Mouse (Mus musculus) midbrain, embryonic 15.5 days (tissue): ENCODE measurements at regions not wholly inside any gene's neighbourhood (a gene's known extent, or its start where the extent isn't known, plus 50 kb on each side); places are given as distances from the start of the nearest gene placed in this dataset.

Experiments
- ATAC-seq: fragments of 200-750 bp; cut with Nextera tagmentation; replicated peaks from 2 replicates; pipeline ENCODE4 v1.8.0; 2017; ENCODE audit warnings: moderate TSS enrichment
- H3K27ac ChIP-seq: fragments of 300-500 bp; sonication (generic); 2 replicates; pipeline ENCODE4 v1.5.1; 2015; ENCODE audit warnings: mild to moderate bottlenecking, inconsistent platforms
- H3K27me3 ChIP-seq: fragments of 300-500 bp; sonication (generic); replicated peaks from 2 replicates; pipeline ENCODE4 v1.6.1; 2015; ENCODE audit warnings: inconsistent platforms
- H3K36me3 ChIP-seq: fragments of 300-500 bp; sonication (generic); replicated peaks from 2 replicates; pipeline ENCODE4 v1.6.1; 2015; ENCODE audit warnings: inconsistent platforms
- H3K4me1 ChIP-seq: fragments of 300-500 bp; sonication (generic); 2 replicates; pipeline ENCODE4 v1.6.1; 2015; ENCODE audit warnings: inconsistent platforms
- H3K4me2 ChIP-seq: fragments of 300-500 bp; sonication (generic); 2 replicates; pipeline ENCODE4 v1.6.1; 2015; ENCODE audit warnings: inconsistent platforms, mild to moderate bottlenecking, moderate library complexity
- H3K4me3 ChIP-seq: fragments of 300-500 bp; sonication (generic); 2 replicates; pipeline ENCODE4 v1.5.1; 2015; ENCODE audit warnings: mild to moderate bottlenecking, inconsistent platforms
- H3K9ac ChIP-seq: fragments of 300-500 bp; sonication (generic); 2 replicates; pipeline ENCODE4 v1.6.1; 2015; ENCODE audit warnings: mild to moderate bottlenecking, inconsistent platforms
- H3K9me3 ChIP-seq: fragments of 300-500 bp; sonication (generic); 2 replicates; pipeline ENCODE4 v1.6.1; 2016; ENCODE audit warnings: inconsistent platforms
- WGBS: fragments of 180-500 bp; shearing (Covaris S2); methylation state at CpG from one replicate; pipeline ENCODE4 v1.1.7; 2015; ENCODE audit warnings: mixed read lengths; 5-methylcytosine and 5-hydroxymethylcytosine counted together

DNA sequence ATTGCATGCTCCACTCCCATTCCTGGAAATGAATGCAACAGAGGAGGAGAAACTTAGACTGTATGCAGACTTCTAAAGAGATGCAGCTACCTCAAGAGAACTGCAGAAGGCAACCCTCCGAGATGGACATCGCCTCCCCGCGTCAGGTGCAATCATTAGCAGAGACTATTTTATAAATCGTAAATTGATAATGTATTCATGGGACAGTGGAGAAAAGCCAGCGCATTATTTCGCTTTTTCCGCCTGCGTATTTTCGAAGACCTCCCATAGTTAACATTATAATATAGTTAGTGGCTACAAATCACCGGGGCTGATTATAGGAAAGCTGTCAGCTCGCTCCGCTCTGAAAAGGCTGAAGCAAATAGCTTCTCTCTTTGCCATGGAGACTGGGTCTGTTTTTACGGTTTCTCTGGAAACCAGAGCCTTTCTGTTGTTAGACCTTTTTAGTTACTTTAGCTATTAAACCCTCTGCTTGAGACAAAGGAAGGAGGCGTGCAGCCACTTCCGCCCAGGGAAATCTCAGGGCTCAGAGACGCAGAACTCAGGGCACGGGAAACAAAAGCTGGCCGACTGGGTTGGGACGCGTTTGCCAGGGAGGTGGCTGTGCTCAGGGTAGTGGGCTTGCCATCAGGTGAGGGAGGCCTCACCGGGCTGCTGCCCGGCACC lies 113.0 kb upstream of the A230072I06Rik start:
- peaks cover 21% of the 10 kb centered on the region for H3K27me3 ChIP-seq
- peak; percentile 50 for ATAC-seq
- peak overlapping the region; percentile 12; the same call in 1 of the 2 replicates for H3K9ac ChIP-seq
- 8% methylated on average over 23 of the region's 23 CpGs for WGBS
- no peaks in the 10 kb centered on the region for H3K9me3 ChIP-seq
- no peaks in the 10 kb centered on the region for H3K36me3 ChIP-seq
- H3K27ac ChIP-seq = peak overlapping the region; percentile 49
- peak overlapping the region; percentile 31 for H3K4me2 ChIP-seq
- H3K4me1 ChIP-seq = peaks cover 20% of the 10 kb centered on the region
- no peak overlapping the region for H3K4me3 ChIP-seq

DNA sequence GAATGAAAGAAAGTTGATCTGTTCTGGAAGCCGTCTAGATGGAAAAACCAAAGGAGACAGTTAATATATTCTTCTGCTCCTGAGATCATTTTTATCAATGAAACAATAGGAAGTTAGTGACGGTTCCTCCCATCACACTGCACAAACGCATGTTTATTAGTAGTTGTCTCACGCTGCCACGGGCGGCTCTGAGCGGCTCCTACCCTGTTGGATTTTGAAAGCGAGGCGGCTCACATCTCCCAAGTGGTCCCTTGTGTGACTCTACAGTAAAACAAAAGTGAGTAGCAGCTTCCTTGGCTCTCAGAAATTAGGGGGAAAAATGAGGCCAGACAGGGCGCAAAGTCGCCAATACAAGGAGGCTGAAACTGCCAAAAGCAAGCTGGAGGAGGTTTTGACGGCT lies 106.8 kb upstream of the A230072I06Rik start:
- H3K4me2 ChIP-seq = no peak overlapping the region
- H3K4me1 ChIP-seq = 0 out of 2 replicates have a peak, but pooled peaks cover 14% of the 10 kb centered on the region
- H3K4me3 ChIP-seq = no peak overlapping the region
- no peaks in the 10 kb centered on the region for H3K9me3 ChIP-seq
- peaks cover 2% of the 10 kb centered on the region; the same call in 1 of the 2 replicates for H3K27me3 ChIP-seq
- 48% methylated on average over 12 of the region's 12 CpGs for WGBS
- ATAC-seq = no peak
- no peaks in the 10 kb centered on the region for H3K36me3 ChIP-seq
- H3K9ac ChIP-seq = no peak overlapping the region
- no peak overlapping the region for H3K27ac ChIP-seq

DNA sequence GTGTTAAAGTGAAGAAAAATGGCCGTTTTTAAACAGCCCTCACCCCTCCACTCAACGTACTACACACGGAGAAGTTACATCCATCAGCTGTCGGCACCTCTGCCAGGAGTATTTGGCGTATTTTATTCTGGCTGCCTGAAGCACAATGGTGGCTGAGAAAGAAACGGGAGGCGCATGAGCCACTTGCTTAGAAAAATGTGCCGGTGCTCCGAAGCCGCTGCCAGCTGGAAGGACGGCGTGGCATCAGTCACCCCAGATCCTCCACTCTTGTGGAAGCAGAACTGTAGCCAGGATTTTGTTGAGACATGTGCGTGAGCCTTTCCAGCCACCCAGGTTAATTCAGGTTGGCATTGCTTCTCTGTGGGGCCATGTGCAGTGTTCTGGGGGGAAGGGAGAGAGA lies 103.1 kb upstream of the A230072I06Rik start:
- Histone ChIP-seq H3K4me1 (peaks cover 19% of the 10 kb centered on the region; the same call in 1 of the 2 replicates), H3K9me3 (no peaks in the 10 kb centered on the region), H3K27ac (no peak overlapping the region), H3K27me3 (no peaks in the 10 kb centered on the region), H3K36me3 (no peaks in the 10 kb centered on the region), H3K4me2 (no peak overlapping the region), H3K9ac (no peak overlapping the region), H3K4me3 (no peak overlapping the region)
- ATAC-seq = no peak
- WGBS = 73% methylated on average over 13 of the region's 13 CpGs

GRCm38 (mm10) chr8:12184666-12185065 lies 94.0 kb upstream of the A230072I06Rik start:
- ATAC-seq = no peak
- Histone ChIP-seq H3K9ac (no peak overlapping the region), H3K36me3 (no peaks in the 10 kb centered on the region), H3K4me2 (no peak overlapping the region), H3K4me3 (no peak overlapping the region), H3K9me3 (no peaks in the 10 kb centered on the region), H3K4me1 (0 out of 2 replicates have a peak, but pooled peaks cover under 1% of the 10 kb centered on the region), H3K27ac (no peak overlapping the region), H3K27me3 (0 out of 2 replicates have a peak, but pooled peaks cover 5% of the 10 kb centered on the region)
- WGBS = 64% methylated on average over 4 of the region's 4 CpGs

DNA sequence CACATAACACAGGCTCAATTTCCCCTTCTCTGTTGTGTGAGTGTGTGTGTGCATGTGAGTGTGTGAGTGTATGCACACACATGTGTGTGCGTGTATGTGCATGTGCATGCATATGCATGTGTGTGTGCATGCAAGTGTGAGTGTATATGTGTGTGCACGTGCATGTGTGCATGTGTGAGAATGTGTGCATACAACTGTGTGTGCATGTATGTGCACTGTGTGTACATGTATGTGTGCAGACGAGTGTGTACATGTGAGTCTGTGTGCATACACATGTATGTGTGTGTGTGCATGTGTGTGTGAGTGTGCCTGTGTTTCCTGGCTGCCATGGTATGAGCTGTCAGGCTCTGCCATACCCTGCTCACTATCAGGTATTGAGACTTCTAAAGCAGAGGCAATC lies 91.3 kb upstream of the A230072I06Rik start:
- Histone ChIP-seq H3K9ac (no peak overlapping the region), H3K4me3 (no peak overlapping the region), H3K27me3 (no peaks in the 10 kb centered on the region), H3K36me3 (no peaks in the 10 kb centered on the region), H3K4me1 (no peaks in the 10 kb centered on the region), H3K4me2 (no peak overlapping the region), H3K27ac (no peak overlapping the region), H3K9me3 (no peaks in the 10 kb centered on the region)
- no peak; the same call in 1 of the 2 replicates for ATAC-seq
- WGBS = 92% methylated on average over 3 of the region's 3 CpGs

- 53% methylated on average over 5 of the region's 5 CpGs for WGBS
- no peak overlapping the region for H3K9ac ChIP-seq
These were observed 90.2 kb upstream of the A230072I06Rik start for GRCm38 (mm10) chr8:12188451-12188850.

DNA sequence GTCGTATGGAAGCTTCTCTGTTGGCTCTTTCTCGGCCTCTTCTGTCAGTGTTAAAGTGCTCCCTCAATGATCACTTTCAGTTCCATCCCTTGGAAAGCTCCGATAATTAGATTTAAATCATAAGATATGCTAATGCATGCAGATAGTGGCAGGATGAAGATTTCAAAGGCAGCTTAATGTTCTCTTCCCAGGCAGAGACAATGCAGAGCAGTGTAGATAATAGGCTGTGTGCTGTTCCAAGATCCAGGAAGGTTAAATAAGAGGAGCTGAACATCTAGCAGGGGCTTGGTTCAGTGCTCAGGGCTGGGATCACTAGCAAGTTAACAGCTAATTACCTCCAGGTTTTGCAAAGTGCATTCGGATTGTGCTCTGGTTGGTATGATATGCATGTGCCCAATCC lies 89.7 kb upstream of the A230072I06Rik start:
- ATAC-seq = no peak
- no peak overlapping the region for H3K4me3 ChIP-seq
- H3K27me3 ChIP-seq = no peaks in the 10 kb centered on the region
- no peak overlapping the region for H3K27ac ChIP-seq
- H3K9me3 ChIP-seq = no peaks in the 10 kb centered on the region
- H3K36me3 ChIP-seq = no peaks in the 10 kb centered on the region
- no peak overlapping the region for H3K9ac ChIP-seq
- no peak overlapping the region for H3K4me2 ChIP-seq
- WGBS = 49% methylated on average over 4 of the region's 4 CpGs
- H3K4me1 ChIP-seq = no peaks in the 10 kb centered on the region

More at GRCm38 (mm10) chr8:12188451-12188850, 90.2 kb upstream of the A230072I06Rik start:
- Histone ChIP-seq H3K4me2 (no peak overlapping the region), H3K4me3 (no peak overlapping the region), H3K27ac (no peak overlapping the region), H3K36me3 (no peaks in the 10 kb centered on the region), H3K4me1 (no peaks in the 10 kb centered on the region), H3K27me3 (no peaks in the 10 kb centered on the region), H3K9me3 (no peaks in the 10 kb centered on the region)
- no peak for ATAC-seq

DNA sequence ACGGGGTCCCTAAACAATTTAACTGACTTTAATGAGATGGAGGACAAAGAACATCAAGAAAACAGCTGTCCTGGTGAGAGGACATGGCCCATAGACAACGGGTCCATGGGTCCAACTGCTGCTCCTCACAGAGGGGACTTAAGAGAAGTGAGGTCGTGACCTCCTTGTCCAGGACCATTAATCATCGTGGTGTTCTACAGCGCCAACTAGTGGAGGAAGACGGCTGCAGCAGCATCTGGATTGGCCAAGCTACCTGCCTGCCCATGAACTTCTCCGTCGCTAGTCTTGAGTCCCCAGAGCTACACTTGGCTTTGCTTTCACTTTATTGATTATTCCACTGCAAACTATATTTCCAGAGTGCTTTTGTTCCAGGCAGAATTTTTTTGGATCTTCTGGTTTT lies 86.6 kb upstream of the A230072I06Rik start:
- H3K27ac ChIP-seq = no peak overlapping the region
- H3K36me3 ChIP-seq = no peaks in the 10 kb centered on the region
- no peaks in the 10 kb centered on the region for H3K27me3 ChIP-seq
- H3K4me3 ChIP-seq = no peak overlapping the region
- no peaks in the 10 kb centered on the region for H3K4me1 ChIP-seq
- 31% methylated on average over 8 of the region's 8 CpGs for WGBS
- no peak for ATAC-seq
- no peaks in the 10 kb centered on the region for H3K9me3 ChIP-seq
- H3K4me2 ChIP-seq = no peak overlapping the region
- no peak overlapping the region for H3K9ac ChIP-seq

GRCm38 (mm10) chr8:12205909-12206308 lies 72.7 kb upstream of the A230072I06Rik start:
- no peak overlapping the region for H3K9ac ChIP-seq
- no peak overlapping the region for H3K27ac ChIP-seq
- H3K36me3 ChIP-seq = no peaks in the 10 kb centered on the region
- H3K27me3 ChIP-seq = peaks cover 10% of the 10 kb centered on the region; the same call in 1 of the 2 replicates
- H3K4me3 ChIP-seq = no peak overlapping the region
- H3K4me1 ChIP-seq = 0 out of 2 replicates have a peak, but pooled peaks cover 3% of the 10 kb centered on the region
- H3K9me3 ChIP-seq = no peaks in the 10 kb centered on the region
- 74% methylated on average over 1 of the region's 1 CpGs for WGBS
- no peak for ATAC-seq
- no peak overlapping the region for H3K4me2 ChIP-seq

GRCm38 (mm10) chr8:12207412-12207811 lies 71.2 kb upstream of the A230072I06Rik start:
- H3K27me3 ChIP-seq = peaks cover 21% of the 10 kb centered on the region
- no peak overlapping the region for H3K9ac ChIP-seq
- WGBS = 57% methylated on average over 3 of the region's 3 CpGs
- H3K27ac ChIP-seq = no peak overlapping the region
- no peak overlapping the region for H3K4me3 ChIP-seq
- H3K36me3 ChIP-seq = no peaks in the 10 kb centered on the region
- ATAC-seq = no peak
- H3K9me3 ChIP-seq = no peaks in the 10 kb centered on the region
- 0 out of 2 replicates have a peak, but pooled peaks cover 3% of the 10 kb centered on the region for H3K4me1 ChIP-seq
- no peak overlapping the region for H3K4me2 ChIP-seq

- H3K4me2 ChIP-seq = peak overlapping the region; percentile 43
- H3K9ac ChIP-seq = no peak overlapping the region
- H3K9me3 ChIP-seq = no peaks in the 10 kb centered on the region
- H3K4me3 ChIP-seq = peak overlapping the region; percentile 16; the same call in 1 of the 2 replicates
- WGBS = 41% methylated on average over 7 of the region's 7 CpGs
- H3K27ac ChIP-seq = no peak overlapping the region
- peaks cover 54% of the 10 kb centered on the region for H3K27me3 ChIP-seq
- ATAC-seq = peak; percentile 52; the same call in 1 of the 2 replicates
- H3K36me3 ChIP-seq = no peaks in the 10 kb centered on the region
- H3K4me1 ChIP-seq = peaks cover 17% of the 10 kb centered on the region
These were observed 64.8 kb upstream of the A230072I06Rik start for GRCm38 (mm10) chr8:12213774-12214173.

- peak overlapping the region; percentile 43 for H3K4me2 ChIP-seq
- no peak overlapping the region for H3K9ac ChIP-seq
- peak overlapping the region; percentile 16; the same call in 1 of the 2 replicates for H3K4me3 ChIP-seq
- peaks cover 17% of the 10 kb centered on the region for H3K4me1 ChIP-seq
- WGBS = 7% methylated on average over 24 of the region's 24 CpGs
- H3K27me3 ChIP-seq = peaks cover 54% of the 10 kb centered on the region
- no peaks in the 10 kb centered on the region for H3K9me3 ChIP-seq
- no peaks in the 10 kb centered on the region for H3K36me3 ChIP-seq
- peak; percentile 67 for ATAC-seq
- no peak overlapping the region for H3K27ac ChIP-seq
These were observed 64.2 kb upstream of the A230072I06Rik start for GRCm38 (mm10) chr8:12214205-12215019.
